Mouse (Mus musculus) G1E (cell line): Measurements from ENCODE around the gene Gm17387.

Experiments
- CTCF ChIP-seq: IDR thresholded peaks from 2 replicates; pipeline ENCODE4 v1.5.1; 2012; ENCODE audit warnings: low read depth, low read length, inconsistent platforms, mixed read lengths
- GATA1 ChIP-seq: IDR thresholded peaks from 2 replicates; pipeline ENCODE4 v1.6.1; 2012; ENCODE audit warnings: borderline replicate concordance, low read length, inconsistent platforms, mixed read lengths
- GATA2 ChIP-seq: IDR thresholded peaks from 2 replicates; pipeline ENCODE4 v1.6.1; 2012; ENCODE audit warnings: low read depth, low read length, inconsistent platforms, borderline replicate concordance
- POLR2AphosphoS5 ChIP-seq: IDR thresholded peaks from 2 replicates; pipeline ENCODE4 v1.6.1; 2012; ENCODE audit warnings: low read depth, low read length, inconsistent platforms; ENCODE audit not compliant: insufficient replicate concordance
- TAL1 ChIP-seq: conservative IDR thresholded peaks from 2 replicates; pipeline ENCODE4 v1.6.1; 2012; ENCODE audit warnings: low read depth, low read length, inconsistent platforms, mixed read lengths

DNA sequence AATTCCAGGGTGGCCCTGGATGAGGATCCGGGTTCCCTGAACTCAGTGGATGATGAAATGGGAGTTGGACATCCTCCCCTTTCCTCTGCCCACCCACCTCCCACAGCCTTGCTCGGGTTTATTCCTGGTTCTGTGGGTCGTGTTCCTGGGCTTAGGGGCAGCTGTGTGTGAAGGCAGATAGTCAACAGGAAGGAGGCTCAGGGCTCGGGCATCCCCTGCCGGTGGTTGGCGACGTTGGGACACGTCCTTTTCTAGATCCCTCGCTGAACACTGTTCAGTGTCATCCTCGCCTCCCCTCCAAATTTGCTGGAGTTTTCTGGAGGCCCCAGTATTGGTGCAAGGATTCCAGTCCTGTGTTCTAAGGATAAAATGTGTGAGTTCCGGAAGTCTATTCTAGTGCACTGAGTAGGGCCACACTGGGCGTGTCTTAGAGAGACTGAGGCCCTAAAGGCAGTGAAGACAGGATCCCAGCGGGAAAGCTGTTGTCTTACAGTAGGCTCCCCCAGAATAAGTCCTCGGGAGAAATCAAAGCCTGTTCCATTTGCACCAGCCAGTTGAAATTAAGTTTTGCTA, 37.7 kb upstream of the Gm17387 start:
- TF ChIP-seq CTCF (no peak), GATA1 (no peak), TAL1 (no peak), GATA2 (no peak), POLR2AphosphoS5 (no peak)
